Mouse (Mus musculus) neutrophil, adult 5-6 weeks (primary cell): ENCODE measurements around the gene Zfp449. TPM values are rescaled to one million over a fixed set of nuclear protein-coding genes. Genes with fewer than 3 reads are reported as not detected.
"Not testable (repeated sequence)": the region's sequence is repeated elsewhere in the genome, so short reads cannot be mapped to it uniquely, and the experiment has no call there.

Experiments
- ATAC-seq: fragments of 151-379, 151-347 bp; 2 replicates; pipeline ENCODE4 v1.8.0; 2017; ENCODE audit warnings: mild to moderate bottlenecking, moderate TSS enrichment; ENCODE audit not compliant: insufficient number of reproducible peaks, poor library complexity, low FRiP score, severe bottlenecking; ENCODE audit errors: extremely low read depth
- total RNA-seq: library from RNA; stranded (forward); fragments of 200-1000 nt; gene quantifications from 2 replicates; pipeline ENCODE4 v1.2.3, GENCODE M21; 2017

Gene Zfp449
- 0.12 TPM in 1 of 2 replicates, not detected in the other for total RNA-seq

- no peak for ATAC-seq
These were observed at the start of gene Zfp449 for GRCm38 (mm10) chrX:56346176-56346931. TSS of gene Zfp449 (plus strand) at chrX:56346400.

GRCm38 (mm10) chrX:56307597-56307996 is 38.6 kb upstream of the Zfp449 start:
- ATAC-seq: no peak

- no peak for ATAC-seq
These were observed 33.4 kb upstream of the Zfp449 start for GRCm38 (mm10) chrX:56312813-56313212.

- no peak for ATAC-seq
These were observed 24.1 kb upstream of the Zfp449 start for GRCm38 (mm10) chrX:56322096-56322495.

- ATAC-seq: no peak
These were observed 23.5 kb upstream of the Zfp449 start for GRCm38 (mm10) chrX:56322731-56323130.

- no peak for ATAC-seq
These were observed 14.2 kb upstream of the Zfp449 start for GRCm38 (mm10) chrX:56332046-56332445.

- no peak for ATAC-seq
These were observed 5.9 kb upstream of the Zfp449 start for GRCm38 (mm10) chrX:56340305-56340704.

- no peak for ATAC-seq
These were observed 3.3 kb upstream of the Zfp449 start for GRCm38 (mm10) chrX:56342921-56343320.

- ATAC-seq: no peak
These were observed 693 bp downstream of the Zfp449 start for GRCm38 (mm10) chrX:56346932-56347253.

- ATAC-seq: not testable (repeated sequence)
These were observed 28.4 kb downstream of the Zfp449 start, which contains the start of gene Smim10l2a for GRCm38 (mm10) chrX:56374431-56375128. TSS of gene Smim10l2a (plus strand) at chrX:56374586.

GRCm38 (mm10) chrX:56380852-56381251 is 34.7 kb downstream of the Zfp449 start:
- ATAC-seq: no peak

- ATAC-seq: no peak
These were observed 37.9 kb downstream of the Zfp449 start for GRCm38 (mm10) chrX:56384142-56384541.

- ATAC-seq: no peak
These were observed 58.4 kb downstream of the Zfp449 start for GRCm38 (mm10) chrX:56404646-56405045.

- no peak for ATAC-seq
These were observed 59.3 kb downstream of the Zfp449 start for GRCm38 (mm10) chrX:56405482-56405881.

- no peak for ATAC-seq
These were observed 59.9 kb downstream of the Zfp449 start for GRCm38 (mm10) chrX:56406128-56406527.

Other genes with a start within 250 kb of the Zfp449 start
- 1.5 and 3.4 TPM in 2 replicates for gene 3830403N18Rik, start 209.8 kb upstream of the Zfp449 start, total RNA-seq
- gene Gm773, start 133.5 kb upstream of the Zfp449 start, total RNA-seq: not detected in 2 replicates
- gene Smim10l2a, start 28.2 kb downstream of the Zfp449 start, total RNA-seq: not detected in 2 replicates
- gene Gm2174, start 101.6 kb downstream of the Zfp449 start, total RNA-seq: 2.0 TPM in 1 of 2 replicates, not detected in the other
- 106 and 111 TPM in 2 replicates for gene Ints6l, start 108.5 kb downstream of the Zfp449 start, total RNA-seq
- not detected in 2 replicates for gene Gm10477, start 178.3 kb downstream of the Zfp449 start, total RNA-seq
- not detected in 2 replicates for gene Gm648, start 203.2 kb downstream of the Zfp449 start, total RNA-seq